Mouse (Mus musculus) MEL (cell line): ENCODE measurements around the gene Egfr. TPM values are rescaled to one million over a fixed set of nuclear protein-coding genes. Genes with fewer than 3 reads are reported as not detected.

Source experiments
- DNase-seq: peaks from one replicate; pipeline ENCODE4 v3.0.0; 2011; ENCODE audit warnings: low read depth, low spot score
- H3K27ac ChIP-seq: 2 replicates; pipeline ENCODE4 v1.5.1; 2012; ENCODE audit warnings: low read depth, mild to moderate bottlenecking, control low read depth, low read length, moderate library complexity; ENCODE audit not compliant: control insufficient read depth
- H3K27me3 ChIP-seq, 2 experiments: fragments of 150-350 bp in 1 of 2; sonication (generic) in 1 of 2; 2 replicates each; pipeline ENCODE4 v1.6.1; 2012; ENCODE audit warnings: low read length in 2 of 2, mild to moderate bottlenecking in 2 of 2, improper control_type of control experiment in 1 of 2, moderate library complexity in 1 of 2; ENCODE audit not compliant: insufficient read depth in 2 of 2, control insufficient read depth in 1 of 2
- H3K36me3 ChIP-seq, 2 experiments: 2 replicates each; pipeline ENCODE4 v1.6.1; 2012 to 2014; ENCODE audit warnings: low read length in 2 of 2, improper control_type of control experiment in 1 of 2, inconsistent platforms in 1 of 2, mild to moderate bottlenecking in 1 of 2; ENCODE audit not compliant: insufficient read depth in 2 of 2, control insufficient read depth in 1 of 2
- H3K4me1 ChIP-seq, 2 experiments: fragments of 150-350 bp in 1 of 2; sonication (generic) in 1 of 2; 2 replicates each; pipeline ENCODE4 v1.6.1; 2012; ENCODE audit warnings: low read length in 2 of 2, improper control_type of control experiment in 1 of 2, mild to moderate bottlenecking in 1 of 2; ENCODE audit not compliant: insufficient read depth in 2 of 2, control insufficient read depth in 1 of 2
- H3K4me3 ChIP-seq, 2 experiments: fragments of 150-350 bp in 1 of 2; sonication (generic) in 1 of 2; 2 replicates each; pipeline ENCODE4 v1.5.1; 2012; ENCODE audit warnings: low read depth in 2 of 2, low read length in 2 of 2, mild to moderate bottlenecking in 2 of 2, moderate library complexity in 2 of 2, control low read depth in 1 of 2, improper control_type of control experiment in 1 of 2; ENCODE audit not compliant: control insufficient read depth in 1 of 2, insufficient read depth in 1 of 2
- H3K79me2 ChIP-seq: 2 replicates; pipeline ENCODE4 v1.6.1; 2012; ENCODE audit warnings: mild to moderate bottlenecking, low read length, moderate library complexity; ENCODE audit not compliant: control insufficient read depth, poor library complexity, insufficient read depth
- H3K9ac ChIP-seq: 2 replicates; pipeline ENCODE4 v1.6.1; 2012; ENCODE audit warnings: low read depth, mild to moderate bottlenecking, control low read depth, low read length, moderate library complexity; ENCODE audit not compliant: control insufficient read depth, poor library complexity, severe bottlenecking
- H3K9me3 ChIP-seq: fragments of 150-350 bp; sonication (generic); replicated peaks from 2 replicates; pipeline ENCODE4 v1.6.1; 2012; ENCODE audit warnings: mild to moderate bottlenecking, low read length, improper control_type of control experiment, moderate library complexity; ENCODE audit not compliant: insufficient read depth
- BHLHE40 ChIP-seq: IDR thresholded peaks from 2 replicates; pipeline ENCODE4 v1.6.1; 2012; ENCODE audit warnings: low read depth, mild to moderate bottlenecking, inconsistent platforms, low read length, improper control_type of control experiment, borderline replicate concordance
- CHD1 ChIP-seq: IDR thresholded peaks from 2 replicates; pipeline ENCODE4 v1.6.1; 2012; ENCODE audit warnings: low read depth, mild to moderate bottlenecking, inconsistent platforms, low read length, improper control_type of control experiment
- CTCF ChIP-seq, 3 experiments: IDR thresholded peaks in 2 of 3; conservative IDR thresholded peaks in 1 of 3; 2 replicates each; pipeline ENCODE4 v1.5.1; 2011 to 2012; ENCODE audit warnings: low read length in 3 of 3, low read depth in 2 of 3, mild to moderate bottlenecking in 2 of 3, improper control_type of control experiment in 1 of 3, inconsistent platforms in 1 of 3, mixed read lengths in 1 of 3, moderate library complexity in 1 of 3; ENCODE audit not compliant: control insufficient read depth in 1 of 3, insufficient read depth in 1 of 3, poor library complexity in 1 of 3, severe bottlenecking in 1 of 3
- GATA1 ChIP-seq: IDR thresholded peaks from 2 replicates; pipeline ENCODE4 v1.6.1; 2011; ENCODE audit warnings: low read depth, low read length, improper control_type of control experiment
- HCFC1 ChIP-seq: IDR thresholded peaks from 2 replicates; pipeline ENCODE4 v1.6.1; 2012; ENCODE audit warnings: low read depth, mild to moderate bottlenecking, inconsistent platforms, low read length, improper control_type of control experiment, moderate library complexity
- KAT2A ChIP-seq: conservative IDR thresholded peaks from 2 replicates; pipeline ENCODE4 v1.6.1; 2012; ENCODE audit warnings: low read depth, low read length, improper control_type of control experiment, inconsistent platforms
- MAX ChIP-seq: IDR thresholded peaks from 2 replicates; pipeline ENCODE4 v1.6.1; 2011; ENCODE audit warnings: low read length, improper control_type of control experiment
- MXI1 ChIP-seq: IDR thresholded peaks from 2 replicates; pipeline ENCODE4 v1.6.1; 2011; ENCODE audit warnings: mild to moderate bottlenecking, low read depth, low read length, improper control_type of control experiment
- MYC ChIP-seq: IDR thresholded peaks from 2 replicates; pipeline ENCODE4 v1.6.1; 2011; ENCODE audit warnings: low read depth, mild to moderate bottlenecking, low read length, improper control_type of control experiment, moderate library complexity
- POLR2AphosphoS5 ChIP-seq: IDR thresholded peaks from 2 replicates; pipeline ENCODE4 v1.6.1; 2012; ENCODE audit warnings: low read depth, borderline replicate concordance, mild to moderate bottlenecking, inconsistent platforms, low read length, moderate library complexity, mixed read lengths
- RAD21 ChIP-seq: IDR thresholded peaks from 2 replicates; pipeline ENCODE4 v1.6.1; 2011; ENCODE audit warnings: mild to moderate bottlenecking, low read depth, low read length, improper control_type of control experiment
- SIN3A ChIP-seq: IDR thresholded peaks from 2 replicates; pipeline ENCODE4 v1.6.1; 2012; ENCODE audit warnings: low read length, improper control_type of control experiment, inconsistent platforms
- SMC3 ChIP-seq: IDR thresholded peaks from 2 replicates; pipeline ENCODE4 v1.6.1; 2011; ENCODE audit warnings: low read depth, low read length, improper control_type of control experiment
- TCF12 ChIP-seq: IDR thresholded peaks from 2 replicates; pipeline ENCODE4 v1.6.1; 2014; ENCODE audit warnings: low read depth, mild to moderate bottlenecking, inconsistent platforms, low read length, improper control_type of control experiment, moderate library complexity
- UBTF ChIP-seq: IDR thresholded peaks from 2 replicates; pipeline ENCODE4 v1.6.1; 2012; ENCODE audit warnings: low read depth, mild to moderate bottlenecking, inconsistent platforms, low read length, improper control_type of control experiment, moderate library complexity, borderline replicate concordance; ENCODE audit not compliant: insufficient read depth
- USF1 ChIP-seq: IDR thresholded peaks from 2 replicates; pipeline ENCODE4 v1.6.1; 2014; ENCODE audit warnings: low read depth, mild to moderate bottlenecking, inconsistent platforms, low read length, improper control_type of control experiment, moderate library complexity
- USF2 ChIP-seq, 2 experiments: IDR thresholded peaks; 2 replicates each; pipeline ENCODE4 v1.6.1; 2011 to 2012; ENCODE audit warnings: improper control_type of control experiment in 2 of 2, low read length in 2 of 2, borderline replicate concordance in 1 of 2, inconsistent platforms in 1 of 2, low read depth in 1 of 2, mild to moderate bottlenecking in 1 of 2; ENCODE audit not compliant: insufficient read depth in 1 of 2
- ZC3H11A ChIP-seq: IDR thresholded peaks from 2 replicates; pipeline ENCODE4 v1.6.1; 2012; ENCODE audit warnings: low read depth, mild to moderate bottlenecking, inconsistent platforms, low read length, improper control_type of control experiment
- ZNF384 ChIP-seq: IDR thresholded peaks from 2 replicates; pipeline ENCODE4 v1.6.1; 2012; ENCODE audit warnings: low read depth, mild to moderate bottlenecking, inconsistent platforms, low read length, improper control_type of control experiment
- polyA plus RNA-seq, 2 experiments: library from polyadenylated mRNA; stranded (reverse) in 1 of 2; unstranded in 1 of 2; fragments of >175 nt in 1 of 2; fragments of >200 nt in 1 of 2; gene quantifications; 2 replicates each; pipeline versions ENCODE4 v1.2.1 to v1.2.4; 2012; ENCODE audit warnings: low replicate concordance in 2 of 2, low read depth in 1 of 2; ENCODE audit not compliant: insufficient read length in 2 of 2, insufficient read depth in 1 of 2, missing spikeins in 1 of 2
- total RNA-seq: library from RNA; depleted of rRNA; stranded (reverse); fragments of 300-350 nt; gene quantifications from 2 replicates; pipeline ENCODE4 v1.2.3, GENCODE M21; 2012

The Egfr gene
- total and polyA plus RNA-seq, 3 experiments = not detected

- H3K36me3 ChIP-seq = peaks cover 0 to 2% of the 10 kb centered on the region in 2 experiments; a peak in 1 of 4 replicates
- no peaks in the 10 kb centered on the region for H3K79me2 ChIP-seq
- no peaks in the 10 kb centered on the region for H3K27me3 ChIP-seq
- no peaks in the 10 kb centered on the region; a peak in 1 of 4 replicates for H3K4me1 ChIP-seq
- no peak overlapping the region for H3K4me3 ChIP-seq
- DNase-seq = no peak
- no peak overlapping the region for H3K27ac ChIP-seq
- no peak overlapping the region for H3K9ac ChIP-seq
- H3K9me3 ChIP-seq = no peaks in the 10 kb centered on the region
- TF ChIP-seq KAT2A (no peak), CHD1 (no peak), ZC3H11A (no peak), BHLHE40 (no peak), POLR2AphosphoS5 (no peak), USF1 (no peak), GATA1 (no peak), MAX (no peak), MYC (no peak), MXI1 (no peak), TCF12 (no peak)
Observed at GRCm38 (mm10) chr11:16943016-16943415, 191.0 kb downstream of the Egfr start.

GRCm38 (mm10) chr11:16948756-16949155 is 196.8 kb downstream of the Egfr start:
- H3K4me1 ChIP-seq = peaks cover 2 to 4% of the 10 kb centered on the region in 2 experiments; a peak in 3 of 4 replicates
- H3K36me3 ChIP-seq = peaks cover 0 to 22% of the 10 kb centered on the region in 2 experiments; a peak in 2 of 4 replicates
- DNase-seq = peak; percentile 73

More at GRCm38 (mm10) chr11:16948756-16949155, 196.8 kb downstream of the Egfr start:
- Histone ChIP-seq H3K9ac (no peak overlapping the region), H3K4me3 (no peak overlapping the region), H3K9me3 (no peaks in the 10 kb centered on the region), H3K27ac (no peak overlapping the region), H3K27me3 (no peaks in the 10 kb centered on the region), H3K79me2 (peaks cover 5% of the 10 kb centered on the region; the same call in 1 of the 2 replicates)
- TF ChIP-seq SIN3A = peak; percentile 55
- no peak for TF ChIP-seq TCF12
- no peak for TF ChIP-seq USF1
- TF ChIP-seq CTCF (IDR thresholded peaks at IDR 0.05 in 2 of 3, conservative IDR thresholded peaks at IDR 0.05 in 1 of 3; ENCODE audit: control insufficient read depth in 1 of 3, insufficient read depth in 1 of 3, low read depth in 2 of 3, low read length in 3 of 3, poor library complexity in 1 of 3, severe bottlenecking in 1 of 3) = peak; percentile 37 to 84 (median 84)
- TF ChIP-seq ZNF384 = 0 out of 2 replicates have a peak, but pooled peaks have one; percentile 48
- peak; percentile 76 for TF ChIP-seq ZC3H11A
- TF ChIP-seq USF2 (IDR thresholded peaks at IDR 0.05; ENCODE audit: borderline replicate concordance in 1 of 2, insufficient read depth in 1 of 2, low read depth in 1 of 2, low read length in 2 of 2) = no peak
- no peak for TF ChIP-seq MAX
- peak; percentile 21; the same call in 1 of the 2 replicates for TF ChIP-seq HCFC1
- peak; percentile 92 for TF ChIP-seq RAD21
- TF ChIP-seq SMC3 = peak; percentile 81
- TF ChIP-seq UBTF = no peak
